Mouse (Mus musculus): ENCODE measurements around the gene Tenm4. TPM values are rescaled to one million over a fixed set of nuclear protein-coding genes. Genes with fewer than 3 reads are reported as not detected.

Gene Tenm4
- polyA plus RNA-seq, 1 experiment = 0.79 TPM

DNA sequence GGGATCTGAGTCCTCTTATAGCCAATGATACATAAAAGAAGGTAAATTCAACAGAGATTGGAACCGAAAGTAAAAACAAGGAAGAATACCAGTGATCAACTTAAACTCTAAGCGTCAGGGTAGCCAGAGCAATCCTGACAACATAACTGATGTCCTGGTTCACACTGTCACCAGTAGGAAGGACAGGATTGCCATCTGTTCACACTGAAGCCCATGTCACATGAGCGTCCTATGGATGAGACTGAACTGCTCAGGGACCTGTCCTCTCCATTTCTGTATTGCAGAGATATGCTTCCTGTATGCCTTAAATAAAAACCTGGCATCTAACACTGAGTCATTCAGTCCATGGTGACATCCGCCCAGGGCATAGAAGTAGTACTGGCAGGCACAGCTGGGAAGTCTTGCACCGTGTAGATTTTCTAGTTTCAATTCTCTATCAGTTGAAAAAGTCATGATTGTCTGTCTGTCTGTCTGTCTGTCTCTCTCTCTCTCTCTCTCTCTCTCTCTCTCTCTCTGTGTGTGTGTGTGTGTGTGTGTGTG, 684.9 kb downstream of the Tenm4 start:
- 72% methylated on average over 5 of the region's 5 CpGs for WGBS
- TF ChIP-seq POLR2A (IDR thresholded peaks at IDR 0.05; ENCODE audit: low read depth, low read length) (no peak), CTCF (IDR thresholded peaks at IDR 0.05; ENCODE audit: extremely low read depth, insufficient read length, insufficient replicate concordance, low read depth, low read length) (no peak)
- Histone ChIP-seq H3K27me3 (ENCODE audit: control insufficient read depth, insufficient read depth, low read length) (no peaks in the 10 kb centered on the region), H3K36me3 (ENCODE audit: control insufficient read depth, insufficient read depth, low read length) (no peaks in the 10 kb centered on the region), H3K4me1 (ENCODE audit: control insufficient read depth, insufficient read depth, insufficient read length, low read length) (no peaks in the 10 kb centered on the region), H3K27ac (ENCODE audit: insufficient read depth, low read depth, low read length) (no peak overlapping the region), H3K4me3 (ENCODE audit: low read depth, low read length) (no peak overlapping the region)

DNA sequence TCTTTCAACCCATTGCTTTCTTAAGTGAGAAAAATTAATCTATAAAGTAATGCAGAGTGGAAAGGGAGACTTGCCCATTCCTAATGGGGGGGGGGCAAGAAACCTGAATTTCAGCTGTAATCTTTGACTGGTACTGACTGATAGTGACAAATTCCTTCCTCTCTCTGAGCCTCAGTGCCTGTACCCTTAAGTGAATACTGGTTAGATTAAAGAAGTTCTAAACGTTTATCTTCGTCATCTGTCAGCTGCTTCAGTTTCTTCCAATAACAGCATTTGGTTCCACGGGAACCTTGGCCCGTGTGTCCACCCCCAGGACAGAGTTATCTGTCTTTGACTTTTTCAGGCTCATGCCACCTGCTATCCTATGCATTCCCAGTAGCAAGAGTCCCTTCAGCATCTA, 685.5 kb downstream of the Tenm4 start:
- Histone ChIP-seq H3K4me3 (ENCODE audit: low read depth, low read length) (no peak overlapping the region), H3K27me3 (ENCODE audit: control insufficient read depth, insufficient read depth, low read length) (no peaks in the 10 kb centered on the region), H3K36me3 (ENCODE audit: control insufficient read depth, insufficient read depth, low read length) (no peaks in the 10 kb centered on the region), H3K4me1 (ENCODE audit: control insufficient read depth, insufficient read depth, insufficient read length, low read length) (no peaks in the 10 kb centered on the region), H3K27ac (ENCODE audit: insufficient read depth, low read depth, low read length) (no peak overlapping the region)
- TF ChIP-seq POLR2A (IDR thresholded peaks at IDR 0.05; ENCODE audit: low read depth, low read length) = no peak
- no peak for TF ChIP-seq CTCF (IDR thresholded peaks at IDR 0.05; ENCODE audit: extremely low read depth, insufficient read length, insufficient replicate concordance, low read depth, low read length)
- WGBS = 60% methylated on average over 4 of the region's 4 CpGs

DNA sequence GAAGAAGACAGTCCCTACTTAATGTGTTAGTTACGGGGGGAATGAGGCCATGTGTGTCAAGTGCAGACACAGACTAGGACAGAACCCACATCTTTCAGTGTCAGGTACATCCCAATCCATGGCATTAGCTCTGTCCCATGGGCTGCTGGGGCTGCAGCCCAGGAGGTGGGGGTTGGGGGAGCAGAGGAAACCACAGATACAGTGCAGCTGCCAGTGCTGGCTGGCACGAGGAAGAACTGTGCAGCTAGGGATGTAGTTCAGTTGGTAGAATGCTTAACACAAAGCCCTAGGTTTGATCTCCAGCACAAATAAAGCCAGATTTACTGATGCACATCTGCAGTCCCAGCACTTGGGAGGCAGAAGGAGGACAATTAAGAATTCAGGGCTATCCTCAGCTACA, 688.0 kb downstream of the Tenm4 start:
- H3K4me3 ChIP-seq (ENCODE audit: low read depth, low read length) = no peak overlapping the region
- no peak overlapping the region for H3K27ac ChIP-seq (ENCODE audit: insufficient read depth, low read depth, low read length)
- H3K36me3 ChIP-seq (ENCODE audit: control insufficient read depth, insufficient read depth, low read length) = no peaks in the 10 kb centered on the region
- no peaks in the 10 kb centered on the region for H3K27me3 ChIP-seq (ENCODE audit: control insufficient read depth, insufficient read depth, low read length)
- H3K4me1 ChIP-seq (ENCODE audit: control insufficient read depth, insufficient read depth, insufficient read length, low read length) = no peaks in the 10 kb centered on the region
- WGBS = 74% methylated on average over 2 of the region's 2 CpGs
- TF ChIP-seq POLR2A (IDR thresholded peaks at IDR 0.05; ENCODE audit: low read depth, low read length) = no peak
- no peak for TF ChIP-seq CTCF (IDR thresholded peaks at IDR 0.05; ENCODE audit: extremely low read depth, insufficient read length, insufficient replicate concordance, low read depth, low read length)

DNA sequence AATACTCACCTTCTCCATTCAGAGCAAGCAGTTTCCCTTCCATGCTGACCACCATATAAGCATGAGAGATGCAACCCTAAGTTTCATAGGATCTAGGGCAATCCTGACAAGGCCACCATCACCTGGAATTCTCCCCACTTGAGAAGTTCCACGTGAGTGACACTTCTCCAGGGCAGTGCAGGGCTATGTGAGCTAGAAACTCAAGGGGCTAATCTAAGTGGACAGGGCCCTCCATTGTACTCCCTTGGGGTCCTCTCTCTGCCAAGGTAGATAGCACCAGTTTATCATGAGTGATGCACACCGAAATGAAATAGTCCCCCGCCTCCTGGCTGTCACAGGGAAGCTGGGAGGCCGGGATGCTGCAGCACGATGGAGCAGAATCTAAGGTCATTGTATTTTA, 688.6 kb downstream of the Tenm4 start:
- Histone ChIP-seq H3K36me3 (ENCODE audit: control insufficient read depth, insufficient read depth, low read length) (no peaks in the 10 kb centered on the region), H3K27me3 (ENCODE audit: control insufficient read depth, insufficient read depth, low read length) (no peaks in the 10 kb centered on the region), H3K27ac (ENCODE audit: insufficient read depth, low read depth, low read length) (no peak overlapping the region), H3K4me1 (ENCODE audit: control insufficient read depth, insufficient read depth, insufficient read length, low read length) (no peaks in the 10 kb centered on the region), H3K4me3 (ENCODE audit: low read depth, low read length) (no peak overlapping the region)
- TF ChIP-seq POLR2A (IDR thresholded peaks at IDR 0.05; ENCODE audit: low read depth, low read length) (no peak), CTCF (IDR thresholded peaks at IDR 0.05; ENCODE audit: extremely low read depth, insufficient read length, insufficient replicate concordance, low read depth, low read length) (no peak)
- WGBS = 81% methylated on average over 5 of the region's 5 CpGs

DNA sequence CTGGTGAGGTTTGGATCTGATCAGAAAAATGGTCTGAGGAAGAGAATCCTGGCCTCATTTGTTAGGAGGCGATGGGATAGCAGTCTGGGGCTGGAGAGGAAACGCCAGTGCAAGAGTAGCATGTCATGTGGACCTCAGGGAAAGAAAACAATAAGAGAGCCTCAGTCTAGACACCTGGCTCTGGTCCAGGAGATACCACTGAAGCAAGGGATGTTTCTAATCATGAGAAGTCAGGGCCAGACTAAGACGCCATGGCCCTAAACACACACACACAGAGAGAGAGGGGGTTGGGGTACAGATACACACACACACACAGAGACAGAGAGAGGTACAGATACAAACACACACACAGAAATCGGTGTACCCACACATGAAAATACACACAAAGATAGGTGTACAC, 689.6 kb downstream of the Tenm4 start:
- no peak for TF ChIP-seq CTCF (IDR thresholded peaks at IDR 0.05; ENCODE audit: extremely low read depth, insufficient read length, insufficient replicate concordance, low read depth, low read length)
- no peak for TF ChIP-seq POLR2A (IDR thresholded peaks at IDR 0.05; ENCODE audit: low read depth, low read length)
- no peak overlapping the region for H3K4me3 ChIP-seq (ENCODE audit: low read depth, low read length)
- H3K27ac ChIP-seq (ENCODE audit: insufficient read depth, low read depth, low read length) = no peak overlapping the region
- H3K27me3 ChIP-seq (ENCODE audit: control insufficient read depth, insufficient read depth, low read length) = no peaks in the 10 kb centered on the region
- no peaks in the 10 kb centered on the region for H3K4me1 ChIP-seq (ENCODE audit: control insufficient read depth, insufficient read depth, insufficient read length, low read length)
- WGBS = 49% methylated on average over 4 of the region's 4 CpGs
- no peaks in the 10 kb centered on the region for H3K36me3 ChIP-seq (ENCODE audit: control insufficient read depth, insufficient read depth, low read length)

DNA sequence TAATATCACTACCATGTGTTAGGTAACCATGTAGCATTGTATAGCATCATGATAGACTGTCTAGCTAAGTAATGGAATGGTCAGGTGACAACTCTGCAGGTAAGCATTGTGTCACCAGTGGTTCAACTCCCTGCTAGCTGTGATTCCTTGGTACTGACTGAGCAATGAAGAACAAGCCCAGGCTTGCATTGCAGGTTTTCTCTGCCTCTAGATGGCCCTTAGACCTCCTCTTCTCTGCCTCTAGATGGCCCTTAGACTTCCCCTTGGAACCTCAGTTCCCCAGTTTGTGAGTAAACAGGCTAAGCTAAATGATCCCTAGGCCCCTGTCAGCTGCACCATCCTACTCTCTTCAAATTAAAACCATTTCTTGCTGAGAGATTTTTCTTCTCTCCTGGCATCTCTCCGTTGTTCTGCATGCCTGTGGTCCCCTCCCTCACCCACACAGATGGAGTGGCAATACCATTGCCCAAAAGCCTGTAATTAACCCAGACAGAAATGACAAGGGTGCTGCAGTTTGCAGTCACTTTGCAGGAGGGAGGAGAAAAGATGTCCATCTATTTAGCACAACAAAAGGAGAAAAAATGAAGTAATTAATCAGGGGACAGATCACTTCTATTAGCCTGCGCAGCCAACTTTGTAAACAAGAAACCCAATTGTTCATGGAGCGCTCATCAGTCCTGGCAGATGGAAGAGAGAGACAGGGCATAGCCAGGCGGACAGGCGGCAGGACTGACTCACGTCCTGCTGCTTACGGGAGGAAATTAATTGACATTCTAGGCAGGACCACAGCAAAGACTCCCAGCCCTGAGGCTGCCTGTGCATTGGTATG, 694.1 kb downstream of the Tenm4 start:
- WGBS = 82% methylated on average over 7 of the region's 7 CpGs
- no peaks in the 10 kb centered on the region for H3K27me3 ChIP-seq (ENCODE audit: control insufficient read depth, insufficient read depth, low read length)
- no peak overlapping the region for H3K27ac ChIP-seq (ENCODE audit: insufficient read depth, low read depth, low read length)
- H3K4me1 ChIP-seq (ENCODE audit: control insufficient read depth, insufficient read depth, insufficient read length, low read length) = no peaks in the 10 kb centered on the region
- TF ChIP-seq CTCF (IDR thresholded peaks at IDR 0.05; ENCODE audit: extremely low read depth, insufficient read length, insufficient replicate concordance, low read depth, low read length) = no peak
- TF ChIP-seq POLR2A (IDR thresholded peaks at IDR 0.05; ENCODE audit: low read depth, low read length) = no peak
- no peak overlapping the region for H3K4me3 ChIP-seq (ENCODE audit: low read depth, low read length)
- no peaks in the 10 kb centered on the region for H3K36me3 ChIP-seq (ENCODE audit: control insufficient read depth, insufficient read depth, low read length)

DNA sequence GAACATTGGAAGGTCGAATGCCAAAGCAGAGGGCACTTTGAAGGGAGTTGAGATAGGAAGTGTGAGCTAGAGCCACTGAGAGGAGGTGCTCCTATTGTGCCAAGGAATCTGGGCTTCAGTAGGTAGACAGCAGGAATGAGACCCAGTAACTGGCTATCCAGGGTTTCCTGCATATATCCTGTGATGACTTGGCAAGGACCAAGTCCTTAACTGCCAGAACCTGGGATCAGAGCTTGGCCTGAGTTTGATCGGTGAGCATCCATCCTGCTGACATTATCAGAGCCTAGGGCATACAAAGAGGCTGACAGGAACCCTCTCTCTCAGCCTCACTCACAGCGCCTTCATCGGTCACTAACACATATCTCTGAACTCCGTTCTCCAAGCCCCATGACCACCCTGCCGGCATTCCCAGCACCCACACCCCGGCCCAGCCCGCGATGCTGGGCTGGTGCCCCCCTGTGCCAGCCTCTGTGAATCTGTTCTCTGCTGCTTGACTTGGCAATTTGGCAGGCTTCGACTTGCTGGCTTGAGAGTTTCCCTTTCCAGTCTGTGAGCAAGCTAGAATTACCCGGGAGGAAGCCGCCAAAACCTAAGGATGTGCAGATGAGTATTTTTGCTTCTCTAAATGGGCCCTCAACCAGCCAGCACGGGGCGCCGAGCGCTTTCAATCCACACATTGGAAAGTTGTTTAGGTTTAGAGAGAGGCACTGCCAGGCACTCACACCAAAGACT, 698.2 kb downstream of the Tenm4 start:
- H3K27ac ChIP-seq (ENCODE audit: insufficient read depth, low read depth, low read length) = no peak overlapping the region
- 87% methylated on average over 16 of the region's 16 CpGs for WGBS
- no peak overlapping the region for H3K4me3 ChIP-seq (ENCODE audit: low read depth, low read length)
- H3K4me1 ChIP-seq (ENCODE audit: control insufficient read depth, insufficient read depth, insufficient read length, low read length) = no peaks in the 10 kb centered on the region
- TF ChIP-seq POLR2A (IDR thresholded peaks at IDR 0.05; ENCODE audit: low read depth, low read length) = no peak
- H3K36me3 ChIP-seq (ENCODE audit: control insufficient read depth, insufficient read depth, low read length) = no peaks in the 10 kb centered on the region
- no peaks in the 10 kb centered on the region for H3K27me3 ChIP-seq (ENCODE audit: control insufficient read depth, insufficient read depth, low read length)
